Mouse (Mus musculus) intestine, embryonic 16.5 days (tissue): ENCODE results near the gene Grsf1. TPM values are rescaled to one million over a fixed set of nuclear protein-coding genes. Genes with fewer than 3 reads are reported as not detected.

Experiments used
- ATAC-seq: fragments of 200-750 bp; cut with Nextera tagmentation; 2 replicates; pipeline ENCODE4 v1.8.0; 2017; ENCODE audit warnings: moderate TSS enrichment, moderate library complexity
- H3K27ac ChIP-seq: fragments of 300-500 bp; sonication (generic); 2 replicates; pipeline ENCODE4 v1.5.1; 2014; ENCODE audit warnings: mild to moderate bottlenecking, low read length
- H3K27me3 ChIP-seq: fragments of 300-500 bp; sonication (generic); replicated peaks from 2 replicates; pipeline ENCODE4 v1.6.1; 2014; ENCODE audit warnings: low read length, control low read depth, mixed read lengths; ENCODE audit not compliant: control insufficient read depth, insufficient read depth
- H3K36me3 ChIP-seq: fragments of 300-500 bp; sonication (generic); 2 replicates; pipeline ENCODE4 v1.6.1; 2014; ENCODE audit warnings: low read length, control low read depth; ENCODE audit not compliant: control insufficient read depth, insufficient read depth
- H3K4me1 ChIP-seq: fragments of 300-500 bp; sonication (generic); 2 replicates; pipeline ENCODE4 v1.6.1; 2014; ENCODE audit warnings: low read length, control low read depth, mixed read lengths; ENCODE audit not compliant: control insufficient read depth, insufficient read depth
- H3K4me2 ChIP-seq: fragments of 300-500 bp; sonication (generic); 2 replicates; pipeline ENCODE4 v1.6.1; 2014; ENCODE audit warnings: low read depth, low read length, control low read depth
- H3K4me3 ChIP-seq: fragments of 300-500 bp; sonication (generic); 2 replicates; pipeline ENCODE4 v1.5.1; 2014; ENCODE audit warnings: mild to moderate bottlenecking, low read length
- H3K9ac ChIP-seq: fragments of 300-500 bp; sonication (generic); 2 replicates; pipeline ENCODE4 v1.6.1; 2014; ENCODE audit warnings: low read depth, low read length
- H3K9me3 ChIP-seq: fragments of 300-500 bp; sonication (generic); 2 replicates; pipeline ENCODE4 v1.6.1; 2016; ENCODE audit warnings: low read length, control low read depth; ENCODE audit not compliant: control insufficient read depth
- WGBS: fragments of 180-500 bp; shearing (Covaris S2); extraction: QIAGEN DNeasy Blood & Tissue Kit; methylation state at CpG from one replicate; pipeline ENCODE4 v1.1.7; 2014; 5-methylcytosine and 5-hydroxymethylcytosine counted together
- polyA plus RNA-seq: library from polyadenylated mRNA; unstranded; fragments of >200 nt; fragmentation: Nextera tagmentation; extraction: Ambion mirVana; gene quantifications from 2 replicates; pipeline ENCODE4 v1.2.1, GENCODE M21; 2015

The Grsf1 gene
- polyA plus RNA-seq, 1 experiment from 2014 or later: 11.7 TPM

- H3K9ac ChIP-seq: no peak overlapping the region
- no peak overlapping the region for H3K4me3 ChIP-seq
- no peaks in the 10 kb centered on the region for H3K9me3 ChIP-seq
- no peaks in the 10 kb centered on the region for H3K27me3 ChIP-seq
- WGBS: 81% methylated on average over 4 of the region's 4 CpGs
- ATAC-seq: no peak
- H3K27ac ChIP-seq: no peak overlapping the region
- H3K4me1 ChIP-seq: no peaks in the 10 kb centered on the region
- peaks cover 4% of the 10 kb centered on the region for H3K36me3 ChIP-seq
- no peak overlapping the region for H3K4me2 ChIP-seq
These were observed 59.0 kb downstream of the Grsf1 start for GRCm38 (mm10) chr5:88616988-88617387.

- Histone ChIP-seq H3K27ac (no peak overlapping the region), H3K27me3 (no peaks in the 10 kb centered on the region), H3K4me3 (no peak overlapping the region), H3K9ac (no peak overlapping the region), H3K4me1 (no peaks in the 10 kb centered on the region), H3K9me3 (no peaks in the 10 kb centered on the region), H3K36me3 (no peaks in the 10 kb centered on the region), H3K4me2 (no peak overlapping the region)
- 96% methylated on average over 1 of the region's 1 CpGs for WGBS
- ATAC-seq: no peak
These were observed 61.8 kb downstream of the Grsf1 start for GRCm38 (mm10) chr5:88614129-88614528.

Other genes starting within 250 kb of the Grsf1 start
- not detected in 2 replicates for gene Ambn, start 220.2 kb downstream of the Grsf1 start, polyA plus RNA-seq
- not detected in 2 replicates for gene Enam, start 188.2 kb downstream of the Grsf1 start, polyA plus RNA-seq
- 0.10 and 0.22 TPM in 2 replicates for gene Jchain, start 148.3 kb downstream of the Grsf1 start, polyA plus RNA-seq
- 45.7 and 53.3 TPM in 2 replicates for gene Utp3, start 121.7 kb downstream of the Grsf1 start, polyA plus RNA-seq
- 14.3 and 14.4 TPM in 2 replicates for gene Rufy3, start 111.1 kb downstream of the Grsf1 start, polyA plus RNA-seq
- gene Mob1b, start 44.7 kb upstream of the Grsf1 start, polyA plus RNA-seq: 8.7 and 10.3 TPM in 2 replicates
- gene Dck, start 88.8 kb upstream of the Grsf1 start, polyA plus RNA-seq: 29.6 and 32.7 TPM in 2 replicates
- gene Slc4a4, start 210.6 kb upstream of the Grsf1 start, polyA plus RNA-seq: 2.4 and 2.6 TPM in 2 replicates